Mouse (Mus musculus) brown adipose tissue, adult 24 weeks (tissue): ENCODE results near the gene Slc25a42. TPM values are rescaled to one million over a fixed set of nuclear protein-coding genes. Genes with fewer than 3 reads are reported as not detected.
A peak's percentile ranks its signal among the peaks of the same experiment; 100 is the strongest.

Source experiments
- H3K27ac ChIP-seq: fragments of 200-500 bp; replicated peaks from 2 replicates; pipeline ENCODE4 v1.5.1; 2012; ENCODE audit warnings: low read depth, mild to moderate bottlenecking, low read length
- H3K4me1 ChIP-seq: fragments of 200-500 bp; 2 replicates; pipeline ENCODE4 v1.6.1; 2012; ENCODE audit warnings: low read length, mixed read lengths; ENCODE audit not compliant: control insufficient read depth, insufficient read depth, insufficient read length
- H3K4me3 ChIP-seq: fragments of 200-500 bp; 2 replicates; pipeline ENCODE4 v1.5.1; 2012; ENCODE audit warnings: low read depth, mild to moderate bottlenecking, low read length, moderate library complexity; ENCODE audit not compliant: insufficient read depth
- polyA plus RNA-seq: library from polyadenylated mRNA; stranded (reverse); fragments of >200 nt; gene quantifications from 2 replicates; pipeline ENCODE4 v1.2.4, GENCODE M21; 2012; ENCODE audit not compliant: missing spikeins, insufficient read depth, insufficient read length

Slc25a42 gene
- 75.9 and 89.9 TPM in 2 replicates for polyA plus RNA-seq

DNA sequence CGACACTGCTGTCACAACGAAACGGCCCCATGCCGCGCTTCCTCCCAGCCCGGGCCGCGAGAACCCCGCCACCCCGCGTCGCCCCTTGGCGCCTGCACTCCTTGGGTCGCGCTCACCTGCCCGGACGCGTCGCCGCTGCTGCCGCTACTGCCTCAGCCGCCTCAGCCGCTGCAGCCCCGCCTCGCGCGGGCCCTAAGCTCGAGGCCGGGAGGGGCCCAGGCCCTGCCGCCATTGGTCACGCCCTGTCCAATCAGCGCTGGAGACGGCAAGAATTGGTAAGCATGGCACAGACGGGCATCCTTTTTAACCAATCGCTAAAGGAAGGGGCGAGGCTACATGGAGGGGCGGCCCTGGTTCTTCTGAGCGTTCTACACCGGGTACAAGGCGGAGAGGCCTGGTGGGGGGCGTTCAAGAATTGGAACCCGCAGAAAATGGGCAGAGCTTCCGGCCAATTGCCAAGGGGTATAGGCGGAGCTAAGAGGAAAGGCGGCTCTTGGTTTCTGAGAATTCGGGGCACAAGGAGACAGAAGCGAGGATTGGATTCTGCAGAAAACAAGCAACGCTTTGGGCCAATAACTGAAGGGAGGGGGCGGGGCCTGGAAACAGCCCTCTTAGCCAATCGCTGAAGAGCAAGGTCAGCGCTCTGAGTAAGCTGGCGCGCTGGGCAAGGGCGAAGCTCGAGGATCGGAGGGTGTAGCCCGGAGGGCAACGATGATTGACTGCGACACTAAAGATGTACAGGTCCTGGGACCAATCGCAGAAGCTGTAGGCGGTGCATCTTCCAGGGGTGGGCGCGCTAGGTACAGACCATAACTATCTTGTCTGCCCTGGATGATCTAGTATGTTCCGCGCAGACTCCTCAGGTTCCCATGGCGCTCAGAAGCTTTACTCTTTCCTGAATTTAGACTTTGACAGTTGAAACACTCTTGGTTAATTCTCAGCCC, at the start of gene Slc25a42:
TSS of gene Slc25a42 (minus strand) at position 194 of the 944 bp plus-strand sequence.
- Histone ChIP-seq H3K4me3 (peak within 1 kb of the TSS; percentile 89), H3K27ac (peak within 1 kb of the TSS; percentile 92), H3K4me1 (peaks cover 7% of the 10 kb centered on the region; the same call in 1 of the 2 replicates)

DNA sequence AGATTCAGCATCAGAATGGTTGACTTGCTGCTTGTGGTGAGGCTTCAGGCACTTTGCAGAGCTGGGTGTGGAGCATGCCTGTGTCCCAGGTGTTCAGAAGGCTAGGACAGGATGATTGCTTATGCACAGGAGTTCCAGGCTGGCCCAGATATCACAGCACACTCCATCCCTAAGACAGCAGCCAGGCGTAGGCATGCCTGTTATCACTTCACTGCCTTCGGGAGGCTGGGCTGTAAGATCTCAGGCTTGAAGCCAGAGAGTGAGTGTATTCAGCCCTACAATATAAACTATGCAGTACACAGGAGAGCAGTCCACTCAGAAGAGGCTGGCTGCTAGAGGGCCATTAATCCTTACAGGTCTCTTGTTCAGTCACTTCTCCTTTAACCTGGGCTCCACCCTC, 46.9 kb upstream of the Slc25a42 start:
- H3K4me1 ChIP-seq: no peaks in the 10 kb centered on the region
- no peak overlapping the region for H3K27ac ChIP-seq
- no peak overlapping the region for H3K4me3 ChIP-seq

GRCm38 (mm10) chr8:70258600-70258999, 46.5 kb upstream of the Slc25a42 start:
- no peak overlapping the region for H3K27ac ChIP-seq

DNA sequence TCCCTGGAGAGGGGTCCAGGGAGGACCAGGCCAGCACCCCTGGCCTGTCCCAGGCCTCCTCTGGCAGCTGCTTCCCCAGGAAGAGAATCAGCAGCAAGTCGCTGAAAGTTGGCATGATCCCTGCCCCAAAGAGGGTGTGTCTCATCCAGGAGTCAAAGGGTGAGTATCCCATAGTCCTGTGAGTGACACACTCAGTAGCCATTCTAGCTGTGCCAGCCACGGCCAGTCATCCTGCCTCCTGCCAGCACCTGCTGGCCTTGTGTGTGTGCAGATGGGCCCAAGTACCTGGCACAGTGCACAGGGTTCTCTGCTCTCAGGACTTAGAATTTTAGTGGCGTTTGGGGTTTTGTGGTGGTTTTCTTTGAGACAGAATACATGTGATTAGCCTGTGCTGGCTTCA, 45.4 kb upstream of the Slc25a42 start:
- no peak overlapping the region for H3K4me3 ChIP-seq
- no peak overlapping the region for H3K27ac ChIP-seq
- H3K4me1 ChIP-seq: no peaks in the 10 kb centered on the region

More at GRCm38 (mm10) chr8:70258600-70258999, 46.5 kb upstream of the Slc25a42 start:
- Histone ChIP-seq H3K4me3 (no peak overlapping the region), H3K4me1 (no peaks in the 10 kb centered on the region)

- Histone ChIP-seq H3K27ac (no peak overlapping the region), H3K4me1 (no peaks in the 10 kb centered on the region), H3K4me3 (no peak overlapping the region)
Observed at GRCm38 (mm10) chr8:70254628-70255027, 42.5 kb upstream of the Slc25a42 start.

DNA sequence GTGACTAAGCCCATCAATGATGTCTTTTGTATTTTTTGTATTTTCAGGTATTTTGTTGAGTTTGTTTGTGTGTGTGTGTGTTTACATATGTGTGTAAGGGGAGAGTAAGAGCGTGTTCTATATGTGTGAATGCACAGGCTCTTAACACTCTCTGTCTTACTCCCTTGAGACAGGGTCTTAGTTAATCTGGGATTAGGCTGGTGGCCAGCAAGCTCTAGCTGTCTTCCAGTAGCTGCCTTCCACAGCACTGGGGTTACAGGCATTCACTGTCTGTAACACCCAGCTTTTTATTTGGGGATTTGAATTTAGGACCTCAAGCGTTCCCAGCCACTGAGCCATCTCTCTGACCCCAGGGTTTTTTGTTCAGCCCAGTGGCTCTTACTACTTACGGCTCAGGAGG, 35.7 kb upstream of the Slc25a42 start:
- H3K4me1 ChIP-seq: no peaks in the 10 kb centered on the region
- H3K27ac ChIP-seq: no peak overlapping the region
- H3K4me3 ChIP-seq: no peak overlapping the region

DNA sequence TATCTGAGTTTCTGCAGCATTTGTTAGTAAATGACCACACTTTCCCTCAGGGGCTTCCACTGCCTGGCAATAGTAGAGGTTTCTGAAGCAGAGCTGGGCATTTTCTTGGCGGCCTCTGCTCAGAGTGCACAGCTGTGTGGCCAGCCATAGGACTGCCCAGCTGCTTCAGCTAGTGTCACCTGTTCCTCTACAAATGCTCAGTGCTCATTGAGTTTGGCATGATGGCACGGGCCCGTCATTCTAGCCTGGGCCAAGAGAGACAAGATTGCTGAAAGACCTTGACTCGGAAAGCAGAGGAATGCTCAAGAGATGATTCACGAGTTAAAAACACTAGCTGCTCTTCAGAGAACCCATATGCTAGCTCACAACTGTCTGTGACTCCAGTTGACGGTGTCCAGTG, 34.5 kb upstream of the Slc25a42 start:
- Histone ChIP-seq H3K4me3 (no peak overlapping the region), H3K27ac (no peak overlapping the region), H3K4me1 (no peaks in the 10 kb centered on the region)

DNA sequence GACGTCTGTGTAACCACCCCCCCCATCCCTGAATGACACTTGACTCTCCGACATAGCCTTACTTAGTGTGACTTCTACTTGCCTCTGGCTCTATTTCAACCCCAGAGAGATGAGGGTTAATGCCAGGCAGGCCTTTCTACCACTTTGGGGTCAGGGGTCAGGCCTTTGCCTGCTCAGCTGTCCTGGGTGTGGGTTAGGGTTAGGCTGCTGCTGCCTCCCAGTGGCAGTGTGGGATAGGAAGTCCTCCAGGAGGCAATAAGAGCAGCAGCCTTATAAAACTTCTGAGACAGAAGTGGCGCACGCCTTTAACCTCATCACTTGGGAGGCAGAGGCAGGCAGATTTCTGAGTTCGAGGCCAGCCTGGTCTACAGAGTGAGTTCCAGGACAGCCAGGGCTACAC, 28.5 kb upstream of the Slc25a42 start:
- no peak overlapping the region for H3K4me3 ChIP-seq
- H3K4me1 ChIP-seq: no peaks in the 10 kb centered on the region
- no peak overlapping the region for H3K27ac ChIP-seq

GRCm38 (mm10) chr8:70237842-70238241, 25.7 kb upstream of the Slc25a42 start:
- Histone ChIP-seq H3K27ac (no peak overlapping the region), H3K4me1 (no peaks in the 10 kb centered on the region)

GRCm38 (mm10) chr8:70234781-70235128, 22.6 kb upstream of the Slc25a42 start:
- H3K27ac ChIP-seq: no peak overlapping the region
- H3K4me3 ChIP-seq: peak overlapping the region; percentile 60
- no peaks in the 10 kb centered on the region for H3K4me1 ChIP-seq

More at GRCm38 (mm10) chr8:70237842-70238241, 25.7 kb upstream of the Slc25a42 start:
- H3K4me3 ChIP-seq: no peak overlapping the region

DNA sequence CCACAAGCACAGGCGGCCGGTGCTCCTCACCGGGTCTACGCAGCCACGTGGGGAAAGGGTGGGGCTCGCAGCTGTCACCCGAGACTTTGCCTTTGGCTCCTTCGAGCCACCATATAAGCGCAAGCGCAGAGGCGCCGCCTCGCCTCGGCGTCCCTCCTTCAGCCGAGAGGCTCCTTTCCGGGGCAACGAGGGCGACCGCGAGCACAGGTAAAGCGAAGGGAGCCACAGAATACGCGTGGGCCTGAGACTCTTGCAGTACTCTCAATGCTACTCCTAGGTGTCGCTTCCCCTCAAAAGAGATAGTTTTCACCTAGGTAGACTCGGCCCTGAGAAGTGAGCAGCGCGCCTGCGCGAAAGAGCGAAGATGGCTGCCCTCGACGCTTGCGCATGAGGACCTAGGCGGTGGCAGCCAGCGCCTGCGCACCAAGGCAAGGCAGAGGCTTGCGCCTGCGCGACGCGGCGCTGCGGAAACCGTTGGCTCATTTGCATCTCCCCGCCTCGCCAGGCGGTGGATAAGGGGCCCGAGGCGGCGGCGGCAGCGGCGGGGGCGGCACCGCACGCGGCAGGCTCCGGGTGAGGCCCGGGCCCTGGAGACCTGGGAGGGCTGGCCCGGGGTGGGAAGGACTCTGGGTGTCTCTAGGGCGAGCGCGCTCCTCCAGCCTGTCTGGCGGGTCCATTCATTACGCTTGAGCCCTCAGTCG, 22.1 kb upstream of the Slc25a42 start, which contains the start of the genes Sugp2 and Armc6:
TSS of gene Sugp2 (plus strand) at position 147 of the 701 bp plus-strand sequence.
TSS of gene Armc6 (minus strand) at position 387 of the 701 bp plus-strand sequence.
- H3K27ac ChIP-seq: peak within 1 kb of the TSS; percentile 100
- H3K4me1 ChIP-seq: no peaks in the 10 kb centered on the region

DNA sequence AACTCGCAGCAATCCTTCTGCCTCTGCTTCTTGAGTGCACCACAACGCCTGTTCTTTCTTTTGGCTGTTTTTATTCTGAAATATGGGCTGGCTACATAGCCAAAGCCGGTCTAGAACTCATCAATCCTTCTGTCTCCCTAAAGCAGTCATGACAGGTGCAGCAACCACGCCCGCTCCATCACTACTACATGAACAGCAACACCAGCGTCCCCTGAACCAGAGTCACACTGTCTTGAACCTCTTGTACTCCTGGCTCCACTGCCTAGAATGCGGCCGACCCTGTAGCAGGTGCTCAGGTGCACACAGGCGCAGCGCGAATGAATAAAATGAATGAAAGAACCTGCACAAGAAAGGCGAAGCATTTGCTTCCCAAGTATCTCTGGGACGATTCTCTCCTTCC, 21.5 kb upstream of the Slc25a42 start:
- Histone ChIP-seq H3K4me3 (peak overlapping the region; percentile 80), H3K27ac (no peak overlapping the region), H3K4me1 (no peaks in the 10 kb centered on the region)

More for the DNA sequence above, 22.1 kb upstream of the Slc25a42 start, which contains the start of the genes Sugp2 and Armc6:
- peak within 1 kb of the TSS; percentile 80 for H3K4me3 ChIP-seq

DNA sequence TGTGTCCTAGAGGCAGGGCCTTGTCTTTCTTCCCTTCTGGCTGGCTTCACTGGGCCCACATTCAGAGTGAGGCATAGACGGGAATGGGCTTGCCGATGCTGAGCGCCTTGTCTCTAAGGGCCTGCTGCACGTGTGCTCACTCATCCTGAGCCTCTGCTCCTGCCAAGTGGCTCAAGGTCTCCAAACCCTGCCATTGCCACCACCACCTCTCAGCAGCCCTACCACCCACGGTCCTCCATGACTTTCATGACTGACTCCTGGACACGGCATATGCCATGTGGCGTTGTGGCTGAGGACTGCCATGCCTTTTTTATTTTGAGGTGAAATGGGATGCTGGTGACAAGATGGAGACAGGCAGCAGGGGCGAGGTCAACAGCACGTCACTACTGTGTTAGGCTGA, 18.7 kb upstream of the Slc25a42 start:
- H3K4me1 ChIP-seq: no peaks in the 10 kb centered on the region
- no peak overlapping the region for H3K4me3 ChIP-seq
- no peak overlapping the region for H3K27ac ChIP-seq

DNA sequence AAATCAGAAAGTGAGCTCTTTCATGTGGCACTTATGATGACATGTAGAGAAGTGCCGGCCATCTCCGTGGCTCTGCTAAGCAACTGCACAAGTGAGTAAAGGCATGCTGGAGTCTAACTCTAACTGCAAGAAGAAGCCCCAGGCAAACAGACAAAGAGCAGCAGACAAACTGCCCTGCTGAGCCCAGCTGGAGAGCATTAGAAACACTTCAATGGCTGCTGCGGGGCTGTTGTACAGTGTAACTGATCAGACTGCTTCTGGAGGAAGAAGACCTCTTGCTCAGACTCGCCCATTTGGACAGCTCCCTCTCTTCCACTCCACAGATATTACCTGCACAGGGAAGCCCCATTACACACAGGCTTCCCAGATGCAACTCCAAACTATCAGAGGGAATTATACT, 15.9 kb upstream of the Slc25a42 start:
- Histone ChIP-seq H3K4me3 (no peak overlapping the region), H3K4me1 (peaks cover 3% of the 10 kb centered on the region; the same call in 1 of the 2 replicates), H3K27ac (no peak overlapping the region)

DNA sequence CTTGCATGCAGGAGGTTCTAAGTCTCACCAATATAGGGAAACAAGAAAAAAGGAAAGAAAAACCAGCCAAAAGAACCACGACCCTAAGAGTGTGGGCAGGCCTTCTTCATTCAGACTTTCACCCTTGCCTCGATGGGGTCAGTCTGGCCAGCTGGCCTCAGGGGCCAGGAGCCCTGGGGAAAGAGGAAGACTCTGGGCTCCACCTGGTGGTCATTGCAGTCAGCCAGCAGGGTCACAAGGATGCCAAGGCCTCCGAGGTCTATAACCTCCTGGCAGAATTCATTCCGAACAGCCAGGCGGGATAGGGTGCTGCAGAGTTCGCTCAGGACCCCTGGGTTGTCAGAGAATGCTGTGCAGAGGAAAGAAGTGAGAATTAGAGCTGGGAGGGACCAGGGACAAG, 11.2 kb upstream of the Slc25a42 start:
- Histone ChIP-seq H3K4me1 (peaks cover 25% of the 10 kb centered on the region), H3K4me3 (no peak overlapping the region), H3K27ac (peak overlapping the region; percentile 90)
